In the genomic region with DNA sequence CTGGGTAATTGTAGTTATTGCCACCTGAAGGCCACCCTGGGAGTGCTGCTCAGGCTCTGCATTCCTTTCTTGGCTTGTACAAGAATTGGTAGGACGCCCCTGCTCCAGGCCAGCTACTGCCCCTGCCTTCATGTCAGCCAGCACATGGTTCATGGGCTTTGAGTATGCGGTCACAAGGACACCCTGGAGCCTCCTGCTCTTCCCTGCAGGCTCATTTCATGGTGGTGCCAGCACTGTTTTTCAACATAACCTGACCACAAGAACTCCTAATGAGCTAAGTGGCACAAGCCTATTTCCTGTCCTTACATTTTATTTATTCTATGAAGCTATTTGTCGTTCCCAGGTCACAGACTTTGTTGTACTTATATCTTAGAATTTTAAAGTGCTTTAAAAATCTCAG, we compare ENCODE assay signal across 10 mouse cellular contexts.
A peak's percentile ranks its signal among the peaks of the same experiment; 100 is the strongest.
DNase-seq lines count a peak whose midpoint lies in the region; ATAC-seq lines count a peak whose summit lies in the region.
"Had no signal": no experiment of that assay in that cellular context is flagged by ENCODE, and none has a peak within 500 bp of the region (broad histone marks: within the 10 kb centered on the region; RNA-seq: fewer than 3 reads in every experiment).

No protein-coding gene starts in this region.

- peak; percentile 19; the same call in 1 of the 2 replicates for ATAC-seq in forebrain, embryonic 14.5 days
- ATAC-seq in forebrain, embryonic 12.5 days (ENCODE audit: low FRiP score) = no peak
- ATAC-seq in midbrain, embryonic 14.5 days (ENCODE audit: low FRiP score, low TSS enrichment) = no peak
- peak; percentile 27 for ATAC-seq in inflammation-experienced regulatory T-cells, adult 6 months
- no peak for ATAC-seq in stomach, embryonic 15.5 days (ENCODE audit: insufficient read depth, low FRiP score, low read depth)
- no peak for ATAC-seq in heart, embryonic 12.5 days (ENCODE audit: insufficient number of reproducible peaks, low FRiP score)

- DNase-seq in forebrain, embryonic 14.5 days (ENCODE audit: low spot score) = no peak
- DNase-seq in midbrain, embryonic 14.5 days = no peak
- DNase-seq in midbrain, embryonic 10.5 days (ENCODE audit: low spot score) = no peak
- DNase-seq in gastrocnemius, postnatal 14 days = no peak
- DNase-seq: lung, postnatal 36 days had no signal

- H3K27me3 ChIP-seq in forebrain, embryonic 14.5 days (replicated peaks; ENCODE audit: control insufficient read depth, insufficient read depth, low read length) = no peaks in the 10 kb centered on the region
- H3K27me3 ChIP-seq in forebrain, embryonic 12.5 days = no peaks in the 10 kb centered on the region
- no peaks in the 10 kb centered on the region for H3K27me3 ChIP-seq in midbrain, embryonic 14.5 days (ENCODE audit: control insufficient read depth, insufficient read depth, low read length)
- no peaks in the 10 kb centered on the region for H3K27me3 ChIP-seq in midbrain, embryonic 10.5 days (ENCODE audit: low read depth, poor library complexity, severe bottlenecking)
- H3K27me3 ChIP-seq in stomach, embryonic 15.5 days (replicated peaks) = no peaks in the 10 kb centered on the region
- no peaks in the 10 kb centered on the region for H3K27me3 ChIP-seq in heart, embryonic 12.5 days (replicated peaks)
- H3K27me3 ChIP-seq: heart, embryonic 15.5 days had no signal

- H3K4me2 ChIP-seq in forebrain, embryonic 14.5 days (ENCODE audit: low read length) = no peak overlapping the region
- H3K4me2 ChIP-seq in forebrain, embryonic 12.5 days = no peak overlapping the region
- H3K4me2 ChIP-seq in midbrain, embryonic 14.5 days (ENCODE audit: low read length) = no peak overlapping the region
- H3K4me2 ChIP-seq in stomach, embryonic 15.5 days = no peak overlapping the region
- no peak overlapping the region for H3K4me2 ChIP-seq in heart, embryonic 12.5 days
- H3K4me2 ChIP-seq: heart, embryonic 15.5 days had no signal

- H3K4me3 ChIP-seq in forebrain, embryonic 14.5 days (ENCODE audit: low read depth, low read length) = no peak overlapping the region
- no peak overlapping the region for H3K4me3 ChIP-seq in forebrain, embryonic 12.5 days (replicated peaks)
- H3K4me3 ChIP-seq in midbrain, embryonic 14.5 days (replicated peaks; ENCODE audit: low read depth, low read length) = no peak overlapping the region
- no peak overlapping the region for H3K4me3 ChIP-seq in midbrain, embryonic 10.5 days
- H3K4me3 ChIP-seq in stomach, embryonic 15.5 days (replicated peaks) = no peak overlapping the region
- H3K4me3 ChIP-seq in heart, embryonic 12.5 days = no peak overlapping the region
- H3K4me3 ChIP-seq: heart, embryonic 15.5 days had no signal

- H3K9ac ChIP-seq in forebrain, embryonic 14.5 days (ENCODE audit: low read length) = no peak overlapping the region
- H3K9ac ChIP-seq in forebrain, embryonic 12.5 days = no peak overlapping the region
- H3K9ac ChIP-seq in midbrain, embryonic 14.5 days (replicated peaks; ENCODE audit: low read length) = no peak overlapping the region
- no peak overlapping the region for H3K9ac ChIP-seq in stomach, embryonic 15.5 days
- H3K9ac ChIP-seq in heart, embryonic 12.5 days = no peak overlapping the region
- H3K9ac ChIP-seq: heart, embryonic 15.5 days had no signal

- H3K4me1 ChIP-seq in forebrain, embryonic 14.5 days (ENCODE audit: control insufficient read depth, insufficient read depth, low read length) = peaks cover 23% of the 10 kb centered on the region
- H3K4me1 ChIP-seq in forebrain, embryonic 12.5 days = peaks cover 40% of the 10 kb centered on the region
- H3K4me1 ChIP-seq in midbrain, embryonic 14.5 days (ENCODE audit: control insufficient read depth, insufficient read depth, low read length) = peaks cover 28% of the 10 kb centered on the region
- peaks cover 63% of the 10 kb centered on the region for H3K4me1 ChIP-seq in midbrain, embryonic 10.5 days
- peaks cover 9% of the 10 kb centered on the region; the same call in 1 of the 2 replicates for H3K4me1 ChIP-seq in stomach, embryonic 15.5 days
- peaks cover 18% of the 10 kb centered on the region for H3K4me1 ChIP-seq in heart, embryonic 12.5 days (replicated peaks)

- intact Hi-C loops in gastrocnemius, postnatal 14 days (cut with DNase I; ENCODE audit: low total_unique reads) = no loop called here

- WGBS in forebrain, embryonic 14.5 days = 63% methylated on average over 3 of the region's 3 CpGs
- 70% methylated on average over 3 of the region's 3 CpGs for WGBS in forebrain, embryonic 12.5 days
- WGBS in midbrain, embryonic 14.5 days = 65% methylated on average over 3 of the region's 3 CpGs
- WGBS in midbrain, embryonic 10.5 days = 72% methylated on average over 3 of the region's 3 CpGs
- 56% methylated on average over 3 of the region's 3 CpGs for WGBS in stomach, embryonic 15.5 days
- WGBS in heart, embryonic 12.5 days = 63% methylated on average over 3 of the region's 3 CpGs

- no peaks in the 10 kb centered on the region for H3K36me3 ChIP-seq in forebrain, embryonic 14.5 days (ENCODE audit: control insufficient read depth, insufficient read depth, low read length)
- H3K36me3 ChIP-seq in forebrain, embryonic 12.5 days (replicated peaks) = no peaks in the 10 kb centered on the region
- H3K36me3 ChIP-seq in midbrain, embryonic 14.5 days (ENCODE audit: control insufficient read depth, insufficient read depth, low read length) = no peaks in the 10 kb centered on the region
- H3K36me3 ChIP-seq in midbrain, embryonic 10.5 days = peaks cover 6% of the 10 kb centered on the region; the same call in 1 of the 2 replicates
- H3K36me3 ChIP-seq in stomach, embryonic 15.5 days = 0 out of 2 replicates have a peak, but pooled peaks cover 4% of the 10 kb centered on the region
- H3K36me3 ChIP-seq in heart, embryonic 12.5 days = no peaks in the 10 kb centered on the region
- H3K36me3 ChIP-seq: heart, embryonic 15.5 days had no signal

- no peak overlapping the region for H3K27ac ChIP-seq in forebrain, embryonic 14.5 days (ENCODE audit: low read depth, low read length)
- no peak overlapping the region for H3K27ac ChIP-seq in forebrain, embryonic 12.5 days
- 0 out of 2 replicates have a peak overlapping the region, but pooled peaks have one; percentile 41 for H3K27ac ChIP-seq in midbrain, embryonic 14.5 days (replicated peaks; ENCODE audit: low read depth, low read length)
- H3K27ac ChIP-seq in midbrain, embryonic 10.5 days (replicated peaks) = no peak overlapping the region; the same call in 1 of the 2 replicates
- H3K27ac ChIP-seq in stomach, embryonic 15.5 days = 0 out of 2 replicates have a peak overlapping the region, but pooled peaks have one; percentile 27
- H3K27ac ChIP-seq in heart, embryonic 12.5 days (ENCODE audit: poor library complexity, severe bottlenecking) = no peak overlapping the region

- H3K9me3 ChIP-seq in forebrain, embryonic 14.5 days (replicated peaks; ENCODE audit: control insufficient read depth, low read length) = no peaks in the 10 kb centered on the region
- H3K9me3 ChIP-seq in forebrain, embryonic 12.5 days = no peaks in the 10 kb centered on the region
- H3K9me3 ChIP-seq in midbrain, embryonic 14.5 days (ENCODE audit: control insufficient read depth, low read length) = no peaks in the 10 kb centered on the region
- no peaks in the 10 kb centered on the region for H3K9me3 ChIP-seq in midbrain, embryonic 10.5 days (replicated peaks)
- no peaks in the 10 kb centered on the region for H3K9me3 ChIP-seq in stomach, embryonic 15.5 days
- H3K9me3 ChIP-seq in heart, embryonic 12.5 days (replicated peaks) = no peaks in the 10 kb centered on the region; the same call in 1 of the 2 replicates
- H3K9me3 ChIP-seq: heart, embryonic 15.5 days had no signal

Comparison
In these comparisons a context has a peak if more than half of its experiments do, and no peak if none do; other contexts are left out.
1. ATAC-seq: peak in forebrain, embryonic 14.5 days (single experiment) and inflammation-experienced regulatory T-cells, adult 6 months (single experiment); none in forebrain, embryonic 12.5 days (single experiment), midbrain, embryonic 14.5 days (single experiment), stomach, embryonic 15.5 days (single experiment) and heart, embryonic 12.5 days (single experiment).
2. H3K27ac ChIP-seq: peak in midbrain, embryonic 14.5 days (single experiment) and stomach, embryonic 15.5 days (single experiment); none in forebrain, embryonic 14.5 days (single experiment), forebrain, embryonic 12.5 days (single experiment), midbrain, embryonic 10.5 days (single experiment) and heart, embryonic 12.5 days (single experiment).